Mouse (Mus musculus) left cerebral cortex, adult 2 months (tissue): ENCODE data around the gene Bckdk. TPM values are rescaled to one million over a fixed set of nuclear protein-coding genes. Genes with fewer than 3 reads are reported as not detected.

Experiments used
- DNase-seq, 2 experiments: peaks; one replicate each; pipeline ENCODE4 v3.0.0; 2021 to 2022; ENCODE audit warnings: low spot score in 2 of 2, mixed read lengths in 1 of 2; ENCODE audit errors: extremely low spot score in 1 of 2
- H3K27ac ChIP-seq: fragments of 200-600 bp; 2 replicates; pipeline ENCODE4 v1.8.1; 2022
- H3K4me3 ChIP-seq: fragments of 200-600 bp; 2 replicates; pipeline ENCODE4 v1.8.1; 2022
- CTCF ChIP-seq: fragments of 200-600 bp; IDR thresholded peaks from 2 replicates; pipeline ENCODE4 v1.8.1; 2022; ENCODE audit warnings: antibody characterized with exemption, mild to moderate bottlenecking, moderate library complexity
- intact Hi-C: fragments of 180-260 bp; cut with DNase I; formaldehyde crosslinking; loops from one replicate; pipeline ENCODE4 v1.15.1; 2025
- total RNA-seq, 2 experiments: library from RNA; stranded (reverse); gene quantifications; 2 replicates each; pipeline ENCODE4 v1.2.3; 2021

Bckdk gene
- total RNA-seq, 2 experiments from 2014 or later: 38.5 to 39.9 TPM

GRCm38 (mm10) chr7:127896384-127896783, 7.5 kb upstream of the Bckdk start:
- peak in 1 of 2 experiments; percentile 51 for DNase-seq
- intact Hi-C loops: no loop called here
- TF ChIP-seq CTCF: peak; percentile 76
- Histone ChIP-seq H3K4me3 (no peak overlapping the region), H3K27ac (no peak overlapping the region)

GRCm38 (mm10) chr7:127897542-127897941, 6.3 kb upstream of the Bckdk start:
- intact Hi-C loops: no loop called here
- Histone ChIP-seq H3K27ac (no peak overlapping the region), H3K4me3 (no peak overlapping the region)
- no peak for TF ChIP-seq CTCF
- DNase-seq: no peak

GRCm38 (mm10) chr7:127898179-127898956, 5.5 kb upstream of the Bckdk start:
- intact Hi-C loops: no loop called here
- Histone ChIP-seq H3K4me3 (no peak overlapping the region), H3K27ac (no peak overlapping the region)
- no peak for TF ChIP-seq CTCF
- no peak for DNase-seq

- TF ChIP-seq CTCF: no peak
- no peak overlapping the region for H3K4me3 ChIP-seq
- intact Hi-C loops: no loop called here
- DNase-seq: no peak
- H3K27ac ChIP-seq: no peak overlapping the region
Observed at GRCm38 (mm10) chr7:127899997-127900396, 3.9 kb upstream of the Bckdk start.

GRCm38 (mm10) chr7:127901772-127902171, 2.1 kb upstream of the Bckdk start:
- no peak for TF ChIP-seq CTCF
- Histone ChIP-seq H3K27ac (no peak overlapping the region), H3K4me3 (no peak overlapping the region)
- intact Hi-C loops: no loop called here
- DNase-seq: no peak

GRCm38 (mm10) chr7:127907939-127908338, 4.1 kb downstream of the Bckdk start:
- H3K4me3 ChIP-seq: no peak overlapping the region
- no peak for TF ChIP-seq CTCF
- no peak overlapping the region for H3K27ac ChIP-seq
- intact Hi-C loops: no loop called here
- DNase-seq: no peak

GRCm38 (mm10) chr7:127908656-127909055, 4.8 kb downstream of the Bckdk start:
- no peak for TF ChIP-seq CTCF
- DNase-seq: no peak
- intact Hi-C loops: no loop called here
- no peak overlapping the region for H3K27ac ChIP-seq
- H3K4me3 ChIP-seq: no peak overlapping the region

- no peak for TF ChIP-seq CTCF
- Histone ChIP-seq H3K4me3 (peak within 1 kb of the TSS; percentile 92), H3K27ac (peak within 1 kb of the TSS; percentile 98)
- intact Hi-C loops: loop anchor here (2.0 kb wide), 3 partner anchors 22 to 54 kb away; partner anchors contain the start of genes Fus, Zfp646 and Zfp668
- peak; percentile 82 to 85 for DNase-seq
Observed at GRCm38 (mm10) chr7:127912190-127912871, 8.4 kb downstream of the Bckdk start, which contains the start of gene Kat8. Gene Kat8, plus strand, starts transcription at chr7:127912516.

GRCm38 (mm10) chr7:127912938-127913337, 9.1 kb downstream of the Bckdk start:
- no peak for TF ChIP-seq CTCF
- DNase-seq: no peak
- H3K27ac ChIP-seq: peak overlapping the region; percentile 98
- H3K4me3 ChIP-seq: peak overlapping the region; percentile 92
- intact Hi-C loops: loop anchor here (2.0 kb wide), 3 partner anchors 22 to 54 kb away; partner anchors contain the start of genes Fus, Zfp646 and Zfp668

- Histone ChIP-seq H3K4me3 (no peak overlapping the region), H3K27ac (no peak overlapping the region)
- TF ChIP-seq CTCF: no peak
- intact Hi-C loops: no loop called here
- DNase-seq: no peak
Observed at GRCm38 (mm10) chr7:127915293-127915692, 11.4 kb downstream of the Bckdk start.

GRCm38 (mm10) chr7:127918203-127918602, 14.3 kb downstream of the Bckdk start:
- H3K27ac ChIP-seq: no peak overlapping the region
- TF ChIP-seq CTCF: peak; percentile 56
- no peak overlapping the region for H3K4me3 ChIP-seq
- intact Hi-C loops: no loop called here
- no peak for DNase-seq

GRCm38 (mm10) chr7:127919290-127919689, 15.4 kb downstream of the Bckdk start:
- Histone ChIP-seq H3K27ac (no peak overlapping the region), H3K4me3 (no peak overlapping the region)
- intact Hi-C loops: no loop called here

More at GRCm38 (mm10) chr7:127919290-127919689, 15.4 kb downstream of the Bckdk start:
- no peak for DNase-seq
- TF ChIP-seq CTCF: peak; percentile 43
